Mouse (Mus musculus) hindbrain, embryonic 10.5 days (tissue): ENCODE results near the gene Ccdc51. TPM values are rescaled to one million over a fixed set of nuclear protein-coding genes. Genes with fewer than 3 reads are reported as not detected.

Experiments
- DNase-seq: peaks from one replicate; pipeline ENCODE4 v3.0.0-alpha.2; 2017; ENCODE audit warnings: low spot score
- H3K27ac ChIP-seq: fragments of 300-500 bp; sonication (generic); 2 replicates; pipeline ENCODE4 v1.5.1; 2016; ENCODE audit warnings: mild to moderate bottlenecking, moderate library complexity
- H3K27me3 ChIP-seq: fragments of 300-500 bp; sonication (generic); 2 replicates; pipeline ENCODE4 v1.6.1; 2016; ENCODE audit warnings: mild to moderate bottlenecking; ENCODE audit not compliant: poor library complexity, insufficient read depth, severe bottlenecking
- H3K36me3 ChIP-seq: fragments of 300-500 bp; sonication (generic); 2 replicates; pipeline ENCODE4 v1.6.1; 2016; ENCODE audit warnings: mild to moderate bottlenecking, moderate library complexity
- H3K4me1 ChIP-seq: fragments of 300-500 bp; sonication (generic); replicated peaks from 2 replicates; pipeline ENCODE4 v1.6.1; 2016; ENCODE audit warnings: mild to moderate bottlenecking
- H3K4me3 ChIP-seq: fragments of 300-500 bp; sonication (generic); 2 replicates; pipeline ENCODE4 v1.5.1; 2016; ENCODE audit warnings: mild to moderate bottlenecking, moderate library complexity
- H3K9me3 ChIP-seq: fragments of 300-500 bp; sonication (generic); 2 replicates; pipeline ENCODE4 v1.6.1; 2016; ENCODE audit warnings: mild to moderate bottlenecking, moderate library complexity
- WGBS: fragments of 180-500 bp; shearing (Covaris S2); methylation state at CpG from one replicate; pipeline ENCODE4 v1.1.7; 2016; 5-methylcytosine and 5-hydroxymethylcytosine counted together
- polyA plus RNA-seq: library from polyadenylated mRNA; unstranded; fragments of >200 nt; fragmentation: Nextera tagmentation; extraction: Ambion mirVana; gene quantifications from 2 replicates; pipeline ENCODE4 v1.2.1, GENCODE M21; 2016

The Ccdc51 gene
- polyA plus RNA-seq, 1 experiment from 2014 or later: 16.1 TPM

- WGBS: 90% methylated on average over 10 of the region's 10 CpGs
- H3K27ac ChIP-seq: no peak overlapping the region
- DNase-seq: no peak
- H3K4me3 ChIP-seq: no peak overlapping the region
- peaks cover 15% of the 10 kb centered on the region for H3K36me3 ChIP-seq
- H3K9me3 ChIP-seq: no peaks in the 10 kb centered on the region
- no peaks in the 10 kb centered on the region for H3K27me3 ChIP-seq
- peaks cover 17% of the 10 kb centered on the region for H3K4me1 ChIP-seq
Observed at GRCm38 (mm10) chr9:109051651-109052489, 30.4 kb upstream of the Ccdc51 start.

GRCm38 (mm10) chr9:109052490-109053260 is 29.6 kb upstream of the Ccdc51 start:
- H3K27me3 ChIP-seq: no peaks in the 10 kb centered on the region
- peaks cover 24% of the 10 kb centered on the region for H3K36me3 ChIP-seq
- no peak overlapping the region for H3K27ac ChIP-seq
- no peak overlapping the region for H3K4me3 ChIP-seq
- no peaks in the 10 kb centered on the region for H3K9me3 ChIP-seq
- peaks cover 17% of the 10 kb centered on the region for H3K4me1 ChIP-seq
- no peak for DNase-seq
- WGBS: 91% methylated on average over 9 of the region's 9 CpGs

GRCm38 (mm10) chr9:109053366-109053765 is 28.9 kb upstream of the Ccdc51 start:
- Histone ChIP-seq H3K9me3 (no peaks in the 10 kb centered on the region), H3K27ac (no peak overlapping the region), H3K36me3 (peaks cover 30% of the 10 kb centered on the region), H3K4me3 (no peak overlapping the region), H3K4me1 (peaks cover 17% of the 10 kb centered on the region), H3K27me3 (no peaks in the 10 kb centered on the region)
- no peak for DNase-seq
- WGBS: 78% methylated on average over 3 of the region's 3 CpGs

DNA sequence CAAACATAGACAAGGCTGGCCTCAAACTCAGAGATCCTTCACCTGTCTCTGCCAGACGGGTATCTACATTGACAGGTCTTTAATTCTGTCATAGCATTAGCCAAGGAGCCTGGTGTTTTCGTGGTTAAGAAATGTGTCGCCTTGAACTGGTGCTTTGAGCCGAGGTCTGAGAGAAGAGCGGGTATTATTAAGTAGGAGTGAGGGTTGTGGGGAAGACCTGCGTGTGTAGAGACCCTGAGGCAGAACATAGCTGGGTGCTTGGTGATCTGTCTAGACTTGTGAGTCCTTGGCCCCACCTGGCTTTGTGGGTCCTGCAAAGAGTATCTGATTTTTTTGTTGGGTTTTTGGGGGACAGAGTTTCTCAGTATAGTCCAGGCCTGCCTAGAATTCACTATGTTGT is 28.4 kb upstream of the Ccdc51 start:
- H3K27ac ChIP-seq: no peak overlapping the region
- WGBS: 78% methylated on average over 6 of the region's 6 CpGs
- peaks cover 35% of the 10 kb centered on the region for H3K36me3 ChIP-seq
- no peak for DNase-seq
- no peaks in the 10 kb centered on the region for H3K9me3 ChIP-seq
- H3K4me3 ChIP-seq: no peak overlapping the region
- no peaks in the 10 kb centered on the region for H3K27me3 ChIP-seq
- H3K4me1 ChIP-seq: peaks cover 21% of the 10 kb centered on the region

DNA sequence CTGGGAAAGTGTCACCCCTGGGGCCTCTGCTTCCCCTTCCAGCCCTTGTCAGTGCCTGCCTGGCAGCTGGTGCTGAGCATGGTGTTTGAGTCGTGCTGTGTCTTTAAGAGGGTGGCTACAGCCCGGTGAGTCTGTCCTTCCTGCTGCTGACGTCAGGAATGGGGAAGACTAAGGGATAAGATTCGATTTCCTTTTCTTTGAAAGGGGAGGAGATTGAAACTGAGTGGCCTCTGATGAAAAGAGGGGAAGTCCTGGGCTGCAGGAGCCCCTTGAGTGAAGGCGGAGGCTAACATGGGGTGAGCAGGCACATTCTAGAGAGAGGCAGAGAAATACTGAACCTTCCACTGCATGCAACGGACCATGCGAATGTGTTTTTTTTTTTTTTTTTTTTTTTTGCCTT is 27.6 kb upstream of the Ccdc51 start:
- 13% methylated on average over 7 of the region's 7 CpGs for WGBS
- Histone ChIP-seq H3K36me3 (peaks cover 43% of the 10 kb centered on the region), H3K4me1 (peaks cover 30% of the 10 kb centered on the region), H3K9me3 (no peaks in the 10 kb centered on the region), H3K4me3 (peak overlapping the region; percentile 30), H3K27ac (peak overlapping the region; percentile 81), H3K27me3 (no peaks in the 10 kb centered on the region)
- DNase-seq: peak; percentile 44

DNA sequence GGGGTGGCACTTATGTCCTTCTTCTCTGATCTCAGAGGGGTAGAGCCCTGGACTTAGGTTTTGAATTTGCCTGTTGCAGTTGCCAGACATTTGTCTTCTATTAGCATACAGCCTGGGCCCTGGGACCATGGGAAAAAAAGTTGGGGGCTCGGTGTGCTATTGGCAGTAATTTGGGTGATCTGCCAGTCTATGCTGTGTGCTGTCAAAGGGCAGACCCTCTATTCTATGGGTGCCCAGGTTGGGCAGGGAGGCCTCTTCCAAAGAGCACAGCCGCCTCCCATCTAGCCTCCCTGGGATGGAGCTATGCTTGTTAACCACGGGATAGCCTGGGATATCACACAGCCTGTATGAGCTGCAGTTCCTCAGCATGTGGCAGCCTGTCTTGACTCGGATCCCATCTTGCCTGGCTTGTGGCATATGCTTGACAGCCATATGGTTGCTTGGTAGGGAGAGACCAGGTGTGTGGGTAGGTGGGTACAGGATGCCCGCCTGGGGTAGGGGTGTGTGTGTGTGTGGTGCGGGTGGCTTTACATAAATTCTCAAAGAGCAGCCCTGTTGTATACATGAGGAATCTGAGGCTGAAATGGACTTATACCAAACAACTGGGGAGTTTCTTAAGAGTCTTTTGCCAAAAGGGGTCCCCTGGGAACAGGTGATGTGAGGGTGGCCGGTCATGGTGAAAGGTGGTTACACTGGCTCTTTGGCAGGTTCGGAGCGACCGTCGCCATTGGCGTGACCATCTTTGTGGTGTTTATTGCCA is 26.8 kb upstream of the Ccdc51 start:
- H3K27me3 ChIP-seq: no peaks in the 10 kb centered on the region
- WGBS: 90% methylated on average over 12 of the region's 12 CpGs
- H3K27ac ChIP-seq: peak overlapping the region; percentile 81
- peaks cover 33% of the 10 kb centered on the region for H3K4me1 ChIP-seq
- peaks cover 50% of the 10 kb centered on the region for H3K36me3 ChIP-seq
- DNase-seq: no peak
- peak overlapping the region; percentile 30 for H3K4me3 ChIP-seq
- H3K9me3 ChIP-seq: no peaks in the 10 kb centered on the region

GRCm38 (mm10) chr9:109056081-109056690 is 26.1 kb upstream of the Ccdc51 start:
- H3K4me1 ChIP-seq: peaks cover 33% of the 10 kb centered on the region
- H3K27ac ChIP-seq: no peak overlapping the region
- H3K36me3 ChIP-seq: peaks cover 58% of the 10 kb centered on the region
- no peaks in the 10 kb centered on the region for H3K9me3 ChIP-seq
- no peaks in the 10 kb centered on the region for H3K27me3 ChIP-seq
- WGBS: 93% methylated on average over 17 of the region's 17 CpGs
- DNase-seq: no peak
- no peak overlapping the region for H3K4me3 ChIP-seq

DNA sequence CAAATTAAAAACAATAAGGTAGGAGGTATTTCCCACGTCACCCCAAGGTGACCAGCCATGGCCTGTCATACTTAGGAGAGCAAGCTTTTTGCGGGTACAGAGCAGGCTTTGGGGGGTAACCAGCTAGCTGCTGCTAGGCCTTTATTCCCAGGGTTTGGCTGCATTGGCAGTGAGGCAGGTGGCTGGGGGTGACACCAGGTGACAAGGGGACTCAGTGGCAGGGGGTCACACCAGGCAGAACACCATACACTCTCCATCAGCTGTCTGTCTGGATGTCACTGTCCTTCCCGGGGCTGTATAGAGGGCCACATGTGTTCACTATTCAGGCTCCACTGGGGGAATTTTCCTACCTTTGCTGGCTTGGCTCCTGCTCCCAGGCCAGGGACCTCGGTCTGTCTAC is 25.4 kb upstream of the Ccdc51 start:
- Histone ChIP-seq H3K9me3 (no peaks in the 10 kb centered on the region), H3K4me3 (no peak overlapping the region), H3K4me1 (peaks cover 33% of the 10 kb centered on the region), H3K27ac (no peak overlapping the region), H3K27me3 (no peaks in the 10 kb centered on the region), H3K36me3 (peaks cover 58% of the 10 kb centered on the region)
- no peak for DNase-seq
- WGBS: 91% methylated on average over 4 of the region's 4 CpGs

GRCm38 (mm10) chr9:109057543-109057942 is 24.8 kb upstream of the Ccdc51 start:
- peaks cover 64% of the 10 kb centered on the region for H3K36me3 ChIP-seq
- no peaks in the 10 kb centered on the region for H3K9me3 ChIP-seq
- no peaks in the 10 kb centered on the region for H3K27me3 ChIP-seq
- H3K27ac ChIP-seq: no peak overlapping the region
- peaks cover 33% of the 10 kb centered on the region for H3K4me1 ChIP-seq
- DNase-seq: no peak
- no peak overlapping the region for H3K4me3 ChIP-seq
- WGBS: 95% methylated on average over 5 of the region's 5 CpGs

DNA sequence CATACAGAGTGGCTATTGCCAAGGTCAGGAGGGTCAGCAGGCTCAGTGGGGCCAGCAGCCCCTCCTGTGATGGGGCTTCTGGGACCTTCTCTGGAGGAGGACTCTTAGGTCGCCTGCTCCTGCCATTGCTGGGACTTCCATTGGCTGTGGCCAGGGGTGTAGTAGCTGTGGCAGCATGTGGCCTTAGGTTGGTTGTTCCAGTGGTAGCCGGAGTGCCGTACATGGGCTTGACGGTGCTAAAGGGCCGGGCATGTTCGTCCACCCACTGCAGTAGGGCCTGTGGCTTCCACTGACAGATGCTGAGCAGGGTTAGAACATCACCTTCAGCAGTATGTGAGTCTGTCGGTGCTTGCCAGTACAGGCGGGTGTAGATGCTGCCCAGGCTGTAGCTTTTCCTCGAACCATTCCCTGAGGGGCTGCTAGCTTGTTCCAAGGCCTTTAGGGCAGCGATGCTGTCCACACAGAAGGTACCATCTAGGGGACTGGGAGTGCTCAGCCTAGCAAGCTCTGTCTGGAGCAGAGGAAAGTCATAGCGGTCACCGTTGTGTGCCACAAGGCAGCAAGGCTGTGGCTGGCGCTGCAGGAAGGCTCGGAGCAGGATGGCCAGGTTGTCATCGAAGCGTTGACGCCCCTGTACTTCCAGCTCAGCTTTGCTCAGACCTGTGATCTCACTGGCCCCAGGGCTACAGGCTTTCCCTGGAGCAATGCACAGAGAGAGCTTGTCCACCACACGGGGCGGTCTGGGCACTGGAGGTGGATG is 24.1 kb upstream of the Ccdc51 start:
- H3K27ac ChIP-seq: no peak overlapping the region; the same call in 1 of the 2 replicates
- H3K36me3 ChIP-seq: peaks cover 70% of the 10 kb centered on the region
- WGBS: 92% methylated on average over 19 of the region's 19 CpGs
- no peaks in the 10 kb centered on the region for H3K27me3 ChIP-seq
- H3K4me3 ChIP-seq: no peak overlapping the region
- H3K9me3 ChIP-seq: no peaks in the 10 kb centered on the region
- peaks cover 30% of the 10 kb centered on the region for H3K4me1 ChIP-seq
- DNase-seq: no peak

DNA sequence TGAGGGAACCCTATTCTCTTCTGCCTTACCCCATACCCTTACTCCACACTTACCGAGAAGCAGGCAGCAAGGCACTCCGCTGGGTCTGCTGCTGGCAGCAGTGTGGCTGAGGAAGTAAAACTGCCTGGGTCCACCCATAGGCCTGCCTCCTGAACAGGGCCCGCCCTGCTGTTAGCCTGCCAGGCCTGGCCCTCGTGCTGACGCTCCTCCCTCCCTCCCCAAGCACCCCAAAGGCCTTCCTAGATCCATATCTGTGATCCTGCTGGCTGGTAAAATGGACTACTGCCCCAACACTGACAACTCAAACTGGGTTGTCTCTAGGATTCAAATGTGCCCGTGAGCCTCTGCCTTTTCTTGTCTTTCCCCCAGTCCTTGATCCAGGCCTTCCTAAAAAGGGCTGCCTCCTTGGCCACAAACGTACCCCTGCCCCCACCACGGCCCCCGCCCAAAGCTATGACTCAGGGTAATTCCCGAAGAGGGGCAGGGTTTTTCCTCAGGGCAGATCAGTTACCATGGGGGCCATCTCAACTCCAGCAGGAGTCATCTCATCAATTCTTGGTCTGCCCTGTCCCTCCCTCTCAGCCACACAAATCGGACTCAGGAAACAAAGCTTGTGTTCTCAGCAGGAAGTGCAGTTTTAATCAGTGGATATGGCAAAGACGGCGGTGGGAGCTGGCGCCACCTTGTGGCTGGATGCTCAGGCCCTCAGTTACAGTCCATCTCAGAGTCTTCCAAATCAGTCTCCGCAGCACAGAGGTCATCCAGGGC is 23.0 kb upstream of the Ccdc51 start, which contains the start of gene Trex1:
TSS of gene Trex1 (minus strand) at position 599 of the 768 bp plus-strand sequence.
- H3K36me3 ChIP-seq: peaks cover 82% of the 10 kb centered on the region
- DNase-seq: peak; percentile 87
- no peaks in the 10 kb centered on the region for H3K9me3 ChIP-seq
- H3K4me1 ChIP-seq: peaks cover 28% of the 10 kb centered on the region
- peak within 1 kb of the TSS; percentile 43 for H3K4me3 ChIP-seq
- peak within 1 kb of the TSS; percentile 87 for H3K27ac ChIP-seq
- H3K27me3 ChIP-seq: no peaks in the 10 kb centered on the region
- WGBS: 33% methylated on average over 15 of the region's 15 CpGs
